Mouse (Mus musculus) cerebellum, postnatal 14 days (tissue): ENCODE measurements around the gene Iffo1.

Source experiments
- DNase-seq, 2 experiments: peaks; one replicate each; pipeline ENCODE4 v3.0.0; 2021; ENCODE audit warnings: mixed read lengths in 2 of 2

Iffo1 gene

GRCm38 (mm10) chr6:125196301-125196700, 51.3 kb downstream of the Iffo1 start:
- no peak for DNase-seq

DNA sequence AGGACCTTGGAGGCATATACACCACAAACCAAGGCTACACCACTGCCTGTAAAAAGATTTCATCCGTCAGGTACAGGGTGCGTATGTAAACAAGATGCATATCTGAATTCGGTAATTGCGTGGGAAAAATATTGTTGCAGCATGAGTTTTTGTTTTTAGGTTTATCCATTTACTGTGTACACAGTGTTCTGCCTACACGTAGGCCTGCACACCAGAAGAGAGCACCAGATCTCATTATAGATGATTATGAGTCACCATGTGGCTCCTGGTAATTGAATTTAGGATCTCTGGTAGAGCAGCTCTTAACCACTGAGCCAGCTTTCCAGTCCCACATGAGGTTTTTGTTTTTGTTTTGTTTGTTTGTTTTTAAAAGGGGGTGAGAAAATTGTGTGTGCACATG, 52.1 kb downstream of the Iffo1 start:
- no peak for DNase-seq

DNA sequence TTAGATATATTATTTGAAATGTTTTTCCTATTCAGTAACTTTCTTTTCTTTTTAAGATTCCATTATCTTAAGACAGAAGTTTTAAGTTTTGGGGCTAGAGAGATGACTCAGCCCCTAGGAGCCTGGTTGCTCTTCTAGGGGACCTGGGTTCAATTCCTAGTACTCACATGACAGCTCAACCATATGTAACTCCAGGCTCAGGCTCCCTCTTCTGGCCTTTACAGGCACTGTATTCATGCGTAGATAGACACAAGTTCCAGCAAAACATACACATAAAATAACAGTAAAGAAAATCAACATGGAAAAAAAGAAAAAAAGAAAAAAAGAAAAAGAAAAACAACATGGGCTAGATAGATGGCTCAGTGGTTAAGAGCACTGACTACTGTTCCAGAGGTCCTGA, 65.4 kb downstream of the Iffo1 start:
- no peak for DNase-seq
